Mouse (Mus musculus): Measurements from ENCODE around the gene Gm28048. TPM values are rescaled to one million over a fixed set of nuclear protein-coding genes. Genes with fewer than 3 reads are reported as not detected.

Gene Gm28048
- polyA plus RNA-seq, 1 experiment from 2014 or later = 9.4 TPM

DNA sequence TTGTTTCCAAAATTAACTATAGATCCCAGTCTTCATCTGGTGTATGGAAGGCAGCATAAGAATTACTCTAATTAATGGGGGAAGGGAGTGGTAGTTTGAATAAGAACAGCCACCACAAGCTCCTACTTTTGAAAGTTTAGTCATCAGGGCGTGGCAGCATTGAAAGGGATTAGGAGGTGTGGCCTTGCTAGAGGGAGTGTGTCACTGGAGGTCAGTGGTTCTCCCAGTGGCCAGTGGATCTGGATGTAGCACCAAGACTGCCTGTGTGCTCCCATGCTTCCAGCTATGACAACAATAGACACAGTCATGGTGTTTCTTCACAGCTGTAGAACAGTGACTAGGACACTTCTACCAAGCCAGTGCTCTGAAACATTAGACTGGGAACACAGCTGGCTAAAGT is 32.8 kb downstream of the Gm28048 start:
- H3K9me3 ChIP-seq (replicated peaks) = no peaks in the 10 kb centered on the region
- H3K4me1 ChIP-seq (replicated peaks) = no peaks in the 10 kb centered on the region
- no peak overlapping the region for H3K27ac ChIP-seq (ENCODE audit: poor library complexity, severe bottlenecking)
- no peak overlapping the region for H3K4me3 ChIP-seq
- no peak overlapping the region for H3K9ac ChIP-seq
- H3K27me3 ChIP-seq (replicated peaks) = no peaks in the 10 kb centered on the region
- WGBS = 95% methylated on average over 1 of the region's 1 CpGs
- no peak for ATAC-seq (ENCODE audit: insufficient number of reproducible peaks, low FRiP score)
- H3K36me3 ChIP-seq = peaks cover 8% of the 10 kb centered on the region
- H3K4me2 ChIP-seq = no peak overlapping the region

DNA sequence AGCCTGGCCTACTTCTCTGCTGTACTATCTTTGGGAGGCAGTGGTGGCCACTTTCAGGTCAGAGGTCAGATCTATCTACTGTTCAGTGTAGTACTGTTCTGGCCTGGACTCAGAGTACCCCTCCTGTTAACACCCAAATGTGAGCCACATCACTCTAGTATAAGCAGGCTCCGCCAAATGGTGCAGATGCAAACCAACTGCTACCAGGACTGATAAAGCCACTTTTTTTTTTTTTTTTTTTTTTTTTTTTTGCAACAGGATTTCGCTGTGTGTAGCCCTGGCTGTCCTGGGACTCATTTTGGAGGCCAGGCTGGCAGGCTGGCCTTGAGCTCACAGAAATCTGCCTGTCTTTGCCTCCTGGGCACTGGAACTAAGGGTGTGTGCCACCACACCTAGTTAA is 42.9 kb downstream of the Gm28048 start:
- no peak overlapping the region for H3K27ac ChIP-seq (ENCODE audit: poor library complexity, severe bottlenecking)
- H3K27me3 ChIP-seq (replicated peaks) = no peaks in the 10 kb centered on the region
- H3K36me3 ChIP-seq = no peaks in the 10 kb centered on the region
- WGBS = 65% methylated on average over 2 of the region's 2 CpGs
- no peak overlapping the region for H3K9ac ChIP-seq
- H3K4me2 ChIP-seq = no peak overlapping the region
- H3K4me3 ChIP-seq = no peak overlapping the region
- peaks cover 8% of the 10 kb centered on the region for H3K4me1 ChIP-seq (replicated peaks)
- ATAC-seq (ENCODE audit: insufficient number of reproducible peaks, low FRiP score) = no peak
- no peaks in the 10 kb centered on the region for H3K9me3 ChIP-seq (replicated peaks)

DNA sequence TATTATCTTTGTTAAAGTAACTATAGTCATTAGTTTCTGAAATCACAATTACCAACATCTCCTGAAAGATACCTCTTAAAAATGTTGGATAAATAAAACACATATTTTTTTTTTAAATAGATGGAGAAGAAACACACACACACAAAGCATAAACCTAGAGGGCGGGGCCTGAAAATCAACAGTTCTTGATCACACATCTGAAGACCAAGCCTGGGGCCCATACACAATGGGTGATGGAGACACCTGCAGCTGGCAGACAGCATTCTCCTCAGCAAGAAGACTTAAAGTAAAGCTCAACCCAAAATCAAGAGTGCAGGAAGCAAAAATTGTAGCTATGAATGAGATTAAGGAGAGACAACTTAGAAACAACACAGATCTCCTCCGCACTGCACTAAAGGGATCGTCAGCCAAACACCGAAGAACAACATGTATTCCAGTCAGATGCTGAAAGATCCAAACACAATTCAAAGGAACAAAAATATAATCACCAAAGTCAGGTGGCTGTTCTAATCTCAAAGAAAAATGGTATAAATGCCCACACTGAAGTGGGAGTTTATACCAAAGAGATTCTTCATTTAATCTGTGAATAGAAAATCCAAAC is 44.1 kb downstream of the Gm28048 start:
- no peak for ATAC-seq (ENCODE audit: insufficient number of reproducible peaks, low FRiP score)
- Histone ChIP-seq H3K9me3 (replicated peaks) (no peaks in the 10 kb centered on the region), H3K4me1 (replicated peaks) (peaks cover 8% of the 10 kb centered on the region), H3K27me3 (replicated peaks) (no peaks in the 10 kb centered on the region), H3K4me2 (no peak overlapping the region), H3K4me3 (no peak overlapping the region), H3K36me3 (no peaks in the 10 kb centered on the region), H3K9ac (no peak overlapping the region), H3K27ac (ENCODE audit: poor library complexity, severe bottlenecking) (no peak overlapping the region)
- WGBS = 97% methylated on average over 4 of the region's 4 CpGs

DNA sequence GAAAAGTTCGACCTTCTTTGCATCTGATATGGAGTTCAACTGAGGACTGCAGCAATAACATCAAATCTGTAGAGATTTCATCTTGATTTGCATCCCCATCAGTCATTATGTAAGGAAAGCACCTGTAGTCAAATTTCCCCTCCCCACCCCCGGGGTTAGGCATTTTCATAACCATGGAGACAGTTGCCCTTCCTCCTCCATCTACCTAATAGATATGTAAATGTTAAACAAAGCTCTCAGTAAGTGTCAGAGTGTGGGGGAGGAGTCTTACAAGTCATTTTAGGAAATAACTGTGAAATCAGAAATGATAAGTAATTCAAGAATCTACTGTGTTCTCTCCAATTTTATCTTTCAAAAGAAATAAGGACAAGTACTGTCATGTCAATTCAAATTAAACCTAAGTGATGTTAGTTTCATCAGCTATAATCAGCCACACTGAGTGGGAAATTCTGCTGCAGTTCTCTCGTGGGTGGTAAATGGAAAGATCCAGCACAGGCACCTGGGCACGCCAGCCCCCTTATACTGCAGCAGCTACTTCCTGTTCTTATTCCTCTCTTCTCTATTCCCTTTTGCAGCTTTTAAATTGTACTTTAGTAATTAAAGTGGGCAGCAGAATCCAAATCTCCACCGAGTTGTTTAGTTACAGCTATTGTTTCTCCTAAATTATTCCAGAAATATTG is 45.3 kb downstream of the Gm28048 start:
- Histone ChIP-seq H3K9ac (no peak overlapping the region), H3K4me1 (replicated peaks) (peaks cover 8% of the 10 kb centered on the region), H3K27ac (ENCODE audit: poor library complexity, severe bottlenecking) (no peak overlapping the region), H3K36me3 (no peaks in the 10 kb centered on the region), H3K9me3 (replicated peaks) (no peaks in the 10 kb centered on the region), H3K4me3 (no peak overlapping the region), H3K4me2 (no peak overlapping the region), H3K27me3 (replicated peaks) (no peaks in the 10 kb centered on the region)
- ATAC-seq (ENCODE audit: insufficient number of reproducible peaks, low FRiP score) = no peak
- WGBS = 61% methylated on average over 5 of the region's 5 CpGs

DNA sequence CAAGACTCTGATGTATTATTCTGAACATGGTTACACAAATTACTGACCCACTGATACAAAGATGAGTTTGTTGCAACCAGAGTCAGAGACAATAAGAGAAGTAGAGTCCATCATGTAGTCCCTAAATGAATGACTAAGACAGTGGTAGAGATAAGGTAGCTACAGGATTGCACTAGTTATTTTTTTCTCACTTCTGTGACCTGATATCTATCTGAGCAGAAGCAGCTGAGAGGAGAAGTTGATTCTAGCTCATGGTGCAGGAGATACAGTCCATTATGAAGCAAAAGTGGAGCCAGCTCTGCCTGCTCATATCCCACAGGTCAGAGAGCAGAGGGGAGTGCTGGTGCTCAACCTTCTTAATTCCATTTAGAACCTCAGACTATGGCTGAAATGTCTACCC is 49.7 kb downstream of the Gm28048 start:
- Histone ChIP-seq H3K4me3 (no peak overlapping the region), H3K36me3 (peaks cover 4% of the 10 kb centered on the region; the same call in 1 of the 2 replicates), H3K9me3 (replicated peaks) (no peaks in the 10 kb centered on the region), H3K27me3 (replicated peaks) (no peaks in the 10 kb centered on the region), H3K4me2 (no peak overlapping the region), H3K9ac (no peak overlapping the region), H3K4me1 (replicated peaks) (peaks cover 22% of the 10 kb centered on the region), H3K27ac (ENCODE audit: poor library complexity, severe bottlenecking) (no peak overlapping the region)
- no peak for ATAC-seq (ENCODE audit: insufficient number of reproducible peaks, low FRiP score)

DNA sequence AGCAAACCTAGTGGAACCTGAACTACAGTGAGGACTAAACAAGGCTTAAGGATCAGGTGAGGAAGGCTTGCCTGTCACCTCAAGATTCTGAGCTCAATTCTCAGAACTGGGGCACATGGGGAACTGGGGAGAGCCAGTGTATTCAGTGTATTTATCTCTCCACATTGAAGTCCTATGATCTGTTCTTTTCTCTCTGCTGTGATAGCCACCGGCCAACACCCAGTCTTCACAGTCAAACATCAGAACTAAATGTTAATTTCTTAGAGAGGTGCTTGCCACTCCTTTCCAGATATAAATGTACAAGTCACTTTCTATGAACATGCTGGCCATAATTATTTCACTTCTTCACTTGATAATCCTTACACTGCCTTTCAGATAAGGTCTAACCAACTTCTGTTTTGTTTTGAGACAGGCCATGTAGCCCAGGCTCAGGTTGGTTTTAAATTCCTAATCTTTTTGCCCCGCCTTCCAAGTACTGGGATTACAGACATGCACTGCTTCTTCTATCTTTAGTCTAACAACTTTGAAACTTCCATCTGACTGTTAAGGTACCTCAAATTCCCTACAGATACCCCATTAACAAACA is 50.5 kb downstream of the Gm28048 start:
- Histone ChIP-seq H3K36me3 (peaks cover 4% of the 10 kb centered on the region; the same call in 1 of the 2 replicates), H3K9me3 (replicated peaks) (no peaks in the 10 kb centered on the region), H3K4me3 (no peak overlapping the region), H3K27me3 (replicated peaks) (no peaks in the 10 kb centered on the region), H3K9ac (no peak overlapping the region), H3K4me2 (no peak overlapping the region), H3K27ac (ENCODE audit: poor library complexity, severe bottlenecking) (no peak overlapping the region), H3K4me1 (replicated peaks) (peaks cover 22% of the 10 kb centered on the region)
- 75% methylated on average over 2 of the region's 2 CpGs for WGBS
- no peak for ATAC-seq (ENCODE audit: insufficient number of reproducible peaks, low FRiP score)

DNA sequence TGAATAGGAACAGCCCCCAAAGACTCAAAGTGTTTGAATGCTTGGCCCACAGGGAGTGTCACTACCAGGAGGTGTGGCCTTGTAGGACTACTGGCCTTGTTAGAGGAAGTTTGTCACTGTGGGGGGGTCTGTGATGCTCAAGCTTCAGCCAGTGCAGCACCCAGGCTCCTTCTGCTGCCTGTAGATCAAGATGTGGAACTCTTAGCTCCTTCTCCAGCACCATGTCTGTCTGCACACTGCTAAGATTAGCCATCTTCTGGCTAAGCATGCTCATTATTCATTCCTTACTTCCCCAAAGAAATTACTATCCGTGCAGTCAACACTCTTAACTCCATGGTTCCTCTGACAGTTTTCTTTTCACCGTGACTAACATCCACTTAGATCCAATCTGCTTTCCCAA is 51.8 kb downstream of the Gm28048 start:
- Histone ChIP-seq H3K4me2 (no peak overlapping the region), H3K4me1 (replicated peaks) (peaks cover 15% of the 10 kb centered on the region), H3K27ac (ENCODE audit: poor library complexity, severe bottlenecking) (no peak overlapping the region), H3K9me3 (replicated peaks) (no peaks in the 10 kb centered on the region), H3K36me3 (peaks cover 4% of the 10 kb centered on the region; the same call in 1 of the 2 replicates), H3K9ac (no peak overlapping the region), H3K27me3 (replicated peaks) (no peaks in the 10 kb centered on the region), H3K4me3 (no peak overlapping the region)
- ATAC-seq (ENCODE audit: insufficient number of reproducible peaks, low FRiP score) = no peak
- 72% methylated on average over 2 of the region's 2 CpGs for WGBS

DNA sequence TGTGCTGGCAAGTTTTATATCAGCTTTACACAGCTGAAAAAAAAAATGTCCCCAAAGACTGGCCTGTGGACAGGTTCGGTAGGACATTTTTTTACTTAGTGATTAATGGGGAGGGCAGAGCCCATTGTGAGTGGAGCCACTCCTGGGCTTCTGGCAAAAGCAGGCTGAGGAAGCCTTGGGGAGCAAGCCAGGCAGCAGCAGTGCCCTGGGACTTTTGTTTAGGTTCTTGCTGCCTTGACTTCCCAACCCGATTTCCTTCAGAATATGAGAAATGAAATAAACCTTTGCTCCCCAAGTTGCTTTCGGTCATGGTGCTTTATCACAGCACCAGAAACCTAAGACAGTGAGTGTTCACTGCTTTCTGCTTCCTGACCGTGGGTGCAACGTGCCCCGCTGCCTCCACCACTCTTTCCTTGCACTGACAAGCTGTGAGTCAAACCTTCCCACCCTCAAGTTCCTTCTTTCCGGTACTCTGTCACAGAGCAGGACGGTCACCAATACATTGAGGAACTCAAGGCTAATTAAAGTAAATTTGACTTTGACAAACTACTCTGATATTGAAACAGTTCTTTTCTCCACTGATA is 53.2 kb downstream of the Gm28048 start:
- Histone ChIP-seq H3K4me2 (no peak overlapping the region), H3K36me3 (peaks cover 4% of the 10 kb centered on the region; the same call in 1 of the 2 replicates), H3K27ac (ENCODE audit: poor library complexity, severe bottlenecking) (no peak overlapping the region), H3K4me1 (replicated peaks) (peaks cover 14% of the 10 kb centered on the region), H3K27me3 (replicated peaks) (no peaks in the 10 kb centered on the region), H3K9ac (no peak overlapping the region), H3K4me3 (no peak overlapping the region), H3K9me3 (replicated peaks) (no peaks in the 10 kb centered on the region)
- WGBS = 65% methylated on average over 8 of the region's 8 CpGs
- no peak for ATAC-seq (ENCODE audit: insufficient number of reproducible peaks, low FRiP score)

DNA sequence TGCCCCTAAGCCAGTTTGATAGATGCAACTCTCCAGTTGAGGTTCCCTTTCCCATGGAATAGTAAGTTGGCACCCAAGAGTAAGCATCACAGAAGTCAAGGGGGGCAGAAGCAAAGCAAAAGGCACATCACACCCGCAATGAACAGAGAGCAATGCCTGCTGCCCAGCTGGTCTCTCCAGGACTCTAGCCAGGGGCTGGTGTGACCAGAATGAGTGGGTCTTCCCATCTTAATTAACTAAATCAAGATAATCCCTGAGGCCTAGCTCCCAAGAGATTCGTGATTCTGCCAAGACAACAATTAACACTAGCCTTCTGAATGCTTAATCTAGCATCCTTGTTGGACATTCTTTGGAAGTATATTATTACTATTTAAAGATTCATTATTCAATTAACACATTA is 58.3 kb downstream of the Gm28048 start:
- WGBS = 76% methylated on average over 2 of the region's 2 CpGs
- Histone ChIP-seq H3K4me1 (replicated peaks) (peaks cover 5% of the 10 kb centered on the region; the same call in 1 of the 2 replicates), H3K27ac (ENCODE audit: poor library complexity, severe bottlenecking) (no peak overlapping the region)

DNA sequence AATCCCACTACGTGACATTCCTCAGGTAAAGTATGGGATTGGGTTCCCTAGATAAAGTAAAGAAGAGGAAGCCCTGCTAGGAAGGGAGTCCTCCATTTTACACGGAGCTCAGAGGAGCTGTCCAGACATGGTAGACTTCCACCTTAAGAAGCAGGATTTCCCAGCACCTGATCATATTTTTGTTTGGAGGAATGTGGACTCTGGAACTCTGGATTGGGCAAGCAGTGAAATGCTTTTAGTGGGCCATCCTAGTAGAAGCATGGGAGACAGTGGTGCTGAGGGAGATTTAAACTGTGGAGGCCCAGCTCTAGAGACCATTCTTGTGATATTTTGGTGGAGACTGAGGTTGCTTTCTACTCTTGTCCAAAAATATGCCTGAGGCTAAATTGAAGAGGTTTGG is 59.3 kb downstream of the Gm28048 start:
- no peak for ATAC-seq (ENCODE audit: insufficient number of reproducible peaks, low FRiP score)

More for the DNA sequence above, 58.3 kb downstream of the Gm28048 start:
- Histone ChIP-seq H3K9me3 (replicated peaks) (no peaks in the 10 kb centered on the region), H3K4me2 (no peak overlapping the region), H3K9ac (no peak overlapping the region), H3K27me3 (replicated peaks) (no peaks in the 10 kb centered on the region), H3K36me3 (no peaks in the 10 kb centered on the region), H3K4me3 (no peak overlapping the region)
- no peak for ATAC-seq (ENCODE audit: insufficient number of reproducible peaks, low FRiP score)

DNA sequence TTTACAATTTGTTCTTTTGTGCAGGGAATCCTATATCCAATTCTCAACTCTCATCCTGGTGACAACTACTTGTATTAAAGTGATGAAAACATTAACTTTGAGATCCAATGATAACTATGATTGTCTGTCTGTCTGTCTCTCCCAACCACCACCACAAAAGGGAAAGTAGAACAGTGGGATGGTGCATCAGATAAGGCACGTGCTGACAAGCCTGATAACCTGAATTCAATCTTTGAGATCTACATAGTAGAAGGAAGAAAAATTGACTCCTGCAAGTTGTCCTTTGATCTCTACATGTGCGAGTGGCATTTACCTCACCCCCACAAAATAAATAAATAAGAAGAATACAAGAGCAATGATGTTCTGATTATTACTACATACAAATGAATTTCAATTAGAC is 62.6 kb downstream of the Gm28048 start:
- 78% methylated on average over 2 of the region's 2 CpGs for WGBS
- no peaks in the 10 kb centered on the region for H3K27me3 ChIP-seq (replicated peaks)
- no peaks in the 10 kb centered on the region for H3K9me3 ChIP-seq (replicated peaks)
- peaks cover 9% of the 10 kb centered on the region; the same call in 1 of the 2 replicates for H3K4me1 ChIP-seq (replicated peaks)
- H3K9ac ChIP-seq = no peak overlapping the region
- H3K36me3 ChIP-seq = peaks cover 6% of the 10 kb centered on the region; the same call in 1 of the 2 replicates
- no peak overlapping the region for H3K4me3 ChIP-seq
- no peak overlapping the region for H3K27ac ChIP-seq (ENCODE audit: poor library complexity, severe bottlenecking)
- no peak for ATAC-seq (ENCODE audit: insufficient number of reproducible peaks, low FRiP score)
- no peak overlapping the region for H3K4me2 ChIP-seq

More for the DNA sequence above, 59.3 kb downstream of the Gm28048 start:
- 71% methylated on average over 2 of the region's 2 CpGs for WGBS
- Histone ChIP-seq H3K27ac (ENCODE audit: poor library complexity, severe bottlenecking) (no peak overlapping the region), H3K36me3 (peaks cover 2% of the 10 kb centered on the region; the same call in 1 of the 2 replicates), H3K4me2 (no peak overlapping the region), H3K9ac (no peak overlapping the region), H3K9me3 (replicated peaks) (no peaks in the 10 kb centered on the region), H3K27me3 (replicated peaks) (no peaks in the 10 kb centered on the region), H3K4me3 (no peak overlapping the region), H3K4me1 (replicated peaks) (peaks cover 9% of the 10 kb centered on the region; the same call in 1 of the 2 replicates)

All from heart, embryonic 12.5 days (tissue).